Mouse (Mus musculus) central nervous system, embryonic 11.5 days (tissue): ENCODE data around the gene Khdc1b. TPM values are rescaled to one million over a fixed set of nuclear protein-coding genes. Genes with fewer than 3 reads are reported as not detected.

Source experiments
- polyA plus RNA-seq: library from polyadenylated mRNA; depleted of rRNA; stranded (reverse); fragments of >200 nt; gene quantifications from 2 replicates; pipeline ENCODE4 v1.2.3, GENCODE M21; 2012; rRNA removed

Gene Khdc1b
- polyA plus RNA-seq: not detected in 2 replicates

GRCm38 (mm10) chr1:21383256-21383655, at the start of gene Khdc1b:
Gene Khdc1b, plus strand, starts transcription at chr1:21383556.

GRCm38 (mm10) chr1:21349341-21349740, 34.0 kb upstream of the Khdc1b start, which contains the start of gene Khdc1a:
Gene Khdc1a, plus strand, starts transcription at chr1:21349641.

GRCm38 (mm10) chr1:21368031-21368430, 15.3 kb upstream of the Khdc1b start, which contains the start of gene Khdc1c:
Gene Khdc1c, plus strand, starts transcription at chr1:21368331.

Other genes with a start within 250 kb of the Khdc1b start
- gene Tmem14a, start 165.0 kb upstream of the Khdc1b start, polyA plus RNA-seq: 7.4 and 9.9 TPM in 2 replicates
- gene Gsta3, start 143.0 kb upstream of the Khdc1b start, polyA plus RNA-seq: 0.89 and 1.1 TPM in 2 replicates
- gene Khdc1a, start 33.9 kb upstream of the Khdc1b start, polyA plus RNA-seq: 0.04 TPM in 1 of 2 replicates, not detected in the other
- gene Khdc1c, start 15.2 kb upstream of the Khdc1b start, polyA plus RNA-seq: not detected in 2 replicates